Mouse (Mus musculus): ENCODE measurements around the gene Arl15.

GRCm38 (mm10) chr13:114158111-114158730, 363.9 kb downstream of the Arl15 start:
- no peak for TF ChIP-seq EP300 (IDR thresholded peaks at IDR 0.05; ENCODE audit: low read depth)
- TF ChIP-seq CTCF (IDR thresholded peaks at IDR 0.05; ENCODE audit: low read depth), result no peak
